Mouse (Mus musculus) spleen, postnatal 4 days (tissue): ENCODE measurements around the gene Mad2l1bp.

Source experiments
- DNase-seq, 2 experiments: peaks; one replicate each; pipeline ENCODE4 v3.0.0; 2022; ENCODE audit warnings: low spot score in 2 of 2

The Mad2l1bp gene

DNA sequence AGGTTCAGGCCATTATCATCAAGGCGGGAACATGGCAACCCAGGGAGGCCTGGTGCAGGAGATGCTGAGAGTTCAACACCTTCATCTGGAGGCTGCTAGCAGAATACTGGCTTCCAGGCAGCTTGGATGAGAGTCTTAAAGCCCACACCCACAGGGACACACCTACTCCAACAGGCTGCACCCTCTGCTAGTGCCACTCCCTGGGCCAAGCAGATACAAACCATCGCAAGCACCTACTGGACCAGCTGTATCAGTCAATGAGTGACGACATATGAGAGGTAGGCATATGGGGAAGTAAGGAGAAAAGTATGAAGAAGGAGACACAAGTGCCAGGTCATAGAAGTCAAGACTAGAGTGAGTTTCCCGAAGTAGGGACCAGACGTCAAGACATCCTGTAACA, 3.3 kb upstream of the Mad2l1bp start:
- peak; percentile 74 to 79 for DNase-seq

DNA sequence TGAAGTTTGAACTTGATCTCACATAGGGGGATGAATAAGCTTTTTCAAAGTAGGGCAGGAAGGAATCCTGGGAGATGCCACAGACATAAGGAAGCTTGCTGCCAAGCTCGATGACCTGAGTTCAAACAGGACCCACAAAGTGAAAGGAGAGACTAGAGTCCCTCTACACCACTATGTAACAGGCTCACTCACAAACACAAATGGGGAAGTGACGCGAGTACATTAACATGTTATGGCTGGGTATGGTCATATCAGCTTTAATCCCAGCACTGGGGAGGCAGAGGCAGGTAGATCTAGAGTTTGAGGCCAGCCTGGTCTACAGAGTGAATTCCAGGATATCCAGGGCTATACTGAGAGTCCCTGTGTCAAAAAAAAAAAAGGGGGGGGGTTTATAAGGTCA, 983 bp upstream of the Mad2l1bp start:
- DNase-seq, result no peak

DNA sequence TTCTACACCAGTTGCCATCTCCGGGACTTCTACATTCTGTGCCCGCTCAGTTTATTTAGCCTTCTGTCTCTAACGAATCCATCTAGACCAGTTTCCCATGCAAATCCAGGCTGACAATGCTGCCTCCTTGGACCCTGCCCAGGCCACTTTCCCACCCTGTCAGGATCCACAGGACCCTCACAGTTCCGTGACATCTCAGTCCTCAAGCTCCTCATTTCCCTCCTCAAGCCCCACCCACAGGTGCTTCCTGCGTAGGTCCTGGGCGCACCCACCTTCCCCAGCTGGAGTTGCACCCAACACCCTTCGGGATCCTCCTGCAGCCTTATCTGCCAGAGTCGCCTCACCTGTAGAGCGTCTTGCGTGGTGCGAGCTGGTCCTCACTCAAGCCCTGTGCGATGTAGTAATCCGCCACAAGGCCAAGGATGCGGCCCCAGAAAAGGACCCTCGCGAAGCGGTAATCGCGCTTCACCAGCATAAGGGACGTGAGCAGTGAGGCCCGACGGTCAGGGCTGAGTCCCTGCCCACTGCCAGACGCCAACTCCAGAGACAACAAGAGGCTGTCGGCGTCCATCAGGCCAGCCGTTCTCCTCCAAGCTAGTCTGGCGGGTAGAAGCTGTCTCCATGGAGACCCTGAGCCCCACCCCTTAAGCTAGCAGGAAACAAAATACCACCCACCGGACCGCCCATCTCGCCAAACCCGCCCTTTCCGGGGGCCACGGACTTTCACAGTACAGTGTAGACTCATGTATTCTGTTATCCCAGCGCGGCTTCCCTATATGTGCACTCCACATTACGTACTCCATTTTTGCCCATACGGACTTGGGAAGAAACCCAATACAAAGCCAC, 9.6 kb downstream of the Mad2l1bp start, which contains the start of gene Rsph9:
Gene Rsph9 (minus strand): TSS at position 639 of the 846 bp plus-strand sequence.
- peak; percentile 81 to 87 for DNase-seq

DNA sequence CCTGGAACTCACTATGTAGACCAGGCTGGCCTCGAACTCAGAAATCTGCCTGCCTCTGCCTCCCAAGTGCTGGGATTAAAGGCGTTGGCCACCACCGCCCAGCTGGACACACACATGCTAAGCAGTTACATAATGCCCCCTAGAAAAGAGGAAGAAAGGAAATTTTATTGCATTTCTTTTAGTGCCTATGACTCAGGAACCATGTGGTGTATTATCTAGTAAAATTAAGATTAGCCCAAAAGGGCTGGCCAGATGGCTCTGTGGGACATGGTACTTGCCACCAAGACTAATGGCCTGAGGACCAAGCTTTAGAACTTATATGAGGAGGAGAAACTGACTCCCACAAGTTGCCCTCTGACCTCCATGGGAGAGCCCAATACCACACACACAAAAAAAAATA, 13.5 kb downstream of the Mad2l1bp start:
- DNase-seq, result no peak

DNA sequence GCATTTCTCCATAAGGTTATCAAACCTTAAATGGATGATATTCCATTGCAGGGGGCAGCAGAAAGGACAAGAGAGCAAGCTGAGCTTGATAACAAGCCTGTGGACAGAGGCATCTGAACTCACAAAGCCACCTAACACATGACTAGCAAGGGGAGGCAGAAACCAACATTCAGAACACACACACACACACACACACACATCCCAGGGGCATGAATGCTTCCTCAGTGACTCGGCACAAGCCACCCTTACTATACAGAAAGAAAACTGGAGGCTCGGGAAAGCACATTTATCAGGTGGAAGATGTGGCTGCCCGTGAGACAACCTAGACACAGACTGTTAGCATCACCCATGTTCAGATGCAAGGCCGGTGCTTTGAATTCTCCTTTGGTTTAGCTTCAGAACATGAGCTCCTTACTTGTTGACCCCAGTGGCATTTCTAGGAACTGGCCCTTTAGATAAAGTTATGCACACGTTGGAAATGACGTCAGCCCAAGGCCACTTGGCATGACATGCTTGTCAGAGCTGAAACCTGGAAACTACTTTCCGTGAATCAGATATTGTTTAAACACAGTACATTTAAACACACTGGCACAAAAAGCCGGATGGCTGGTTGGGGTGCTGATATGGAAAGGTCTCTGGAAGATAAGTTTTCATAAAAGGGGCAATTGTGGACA, 14.7 kb downstream of the Mad2l1bp start:
- DNase-seq, result no peak

GRCm38 (mm10) chr17:46132862-46133261, 20.5 kb downstream of the Mad2l1bp start:
- no peak for DNase-seq

GRCm38 (mm10) chr17:46132058-46132718, 21.2 kb downstream of the Mad2l1bp start:
- DNase-seq, result peak; percentile 70 to 89

GRCm38 (mm10) chr17:46129741-46130498, 23.4 kb downstream of the Mad2l1bp start:
- no peak for DNase-seq

DNA sequence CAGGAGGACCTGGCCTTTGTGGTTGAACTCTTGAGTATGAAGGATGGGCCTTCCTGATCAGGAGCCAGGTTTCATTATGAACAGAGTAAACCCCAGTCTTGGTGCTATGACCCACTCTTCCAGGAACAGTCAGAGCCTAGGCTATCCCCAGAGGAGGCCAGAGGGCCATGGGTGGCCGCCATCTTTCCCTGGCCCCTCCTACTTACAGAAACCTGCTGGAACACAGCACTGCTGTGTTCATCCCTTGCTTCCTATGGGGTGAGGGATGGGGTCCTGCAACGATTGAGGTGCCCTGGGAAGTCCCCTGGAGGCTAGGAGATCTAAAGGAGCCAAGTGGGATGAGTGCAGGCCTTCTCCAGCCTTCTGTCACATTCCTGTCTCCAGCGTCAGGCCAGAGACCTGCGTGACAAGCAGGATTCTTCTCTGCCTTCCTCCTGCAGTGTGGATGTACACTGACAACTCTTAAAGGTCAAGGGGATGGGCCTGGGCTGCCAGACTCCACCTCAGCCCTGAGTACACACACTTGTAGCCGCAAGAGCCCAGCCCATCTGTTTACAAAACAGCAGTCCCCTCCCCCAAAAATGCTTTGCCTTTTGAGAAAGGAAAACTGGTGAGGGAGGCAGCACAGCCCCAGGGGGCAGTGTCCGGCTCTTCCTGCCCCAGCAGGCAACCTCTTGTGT, 25.4 kb downstream of the Mad2l1bp start:
- DNase-seq, result no peak

GRCm38 (mm10) chr17:46126608-46127007, 26.7 kb downstream of the Mad2l1bp start:
- no peak for DNase-seq

DNA sequence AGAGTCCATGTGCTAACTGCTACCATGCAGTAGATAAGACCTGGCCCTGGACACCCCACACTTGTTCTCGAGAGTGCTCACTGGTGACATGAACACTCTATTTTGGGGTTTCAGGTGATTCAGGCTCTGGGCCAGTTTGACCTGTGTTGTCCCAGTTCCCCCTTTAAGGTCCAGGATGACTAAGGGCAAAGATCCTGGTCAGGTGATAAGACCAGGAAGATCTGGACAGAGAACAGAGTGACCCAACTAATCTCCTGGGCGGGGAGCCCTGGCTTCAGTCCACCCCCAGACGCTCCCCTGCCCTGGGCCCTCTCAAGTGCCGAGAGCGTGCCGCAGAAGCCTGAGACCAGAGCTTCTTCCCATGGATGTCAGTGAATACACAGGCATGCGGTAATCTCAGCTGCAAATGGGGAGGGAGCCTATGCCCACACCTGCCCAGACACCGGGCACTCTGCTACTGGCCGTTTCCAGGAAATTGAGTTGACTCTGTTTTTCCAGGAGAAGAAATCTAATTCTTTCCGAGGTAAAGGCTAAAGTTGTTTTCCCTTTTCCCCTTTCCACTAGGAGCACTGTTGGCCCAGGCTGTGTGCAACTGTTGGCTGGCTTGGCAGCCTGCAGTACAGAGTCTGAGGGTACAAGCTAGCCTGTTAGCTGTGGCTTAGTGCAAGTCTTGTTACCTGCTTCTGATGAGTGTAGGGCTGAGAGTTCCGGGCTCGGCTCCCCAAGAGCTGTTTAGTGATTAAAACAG, 29.2 kb downstream of the Mad2l1bp start:
- no peak for DNase-seq

DNA sequence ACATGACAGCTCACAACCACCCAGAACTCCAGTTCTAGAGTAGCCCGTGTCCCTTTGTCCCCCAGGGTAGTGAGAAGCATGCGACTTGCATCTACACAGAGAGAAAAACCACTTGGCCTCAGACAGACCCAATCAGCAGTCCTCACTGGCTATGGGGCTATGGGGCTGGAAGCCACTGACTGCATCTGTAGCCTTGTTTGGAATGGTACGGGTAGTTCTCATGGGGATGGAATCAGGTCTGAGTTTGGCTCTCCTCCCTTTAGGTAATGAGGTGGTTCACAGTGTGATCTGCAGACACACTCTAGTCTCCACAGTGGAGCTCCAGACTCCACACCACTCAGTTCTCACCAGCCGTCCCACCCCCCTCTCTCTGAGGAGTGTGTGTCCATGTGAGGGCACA, 30.1 kb downstream of the Mad2l1bp start:
- no peak for DNase-seq

DNA sequence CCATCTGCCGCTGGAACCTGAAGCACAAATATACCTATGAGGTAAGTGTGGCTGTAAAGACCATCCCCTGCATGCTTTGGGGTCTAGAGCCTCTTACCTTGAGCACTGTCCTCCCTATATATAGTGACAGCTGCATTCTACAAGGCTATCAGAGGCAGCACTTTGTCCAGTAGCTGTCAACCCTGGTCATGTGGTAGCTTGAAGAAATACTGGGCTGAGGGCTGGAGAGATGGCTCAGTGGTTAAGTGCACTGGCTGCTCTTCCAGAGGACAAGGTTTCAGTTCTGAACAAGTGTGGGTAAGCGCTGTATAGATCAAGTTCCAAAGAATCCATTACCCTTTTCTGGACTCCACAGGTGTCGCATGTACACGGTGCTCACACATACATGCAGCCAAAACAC, 30.6 kb downstream of the Mad2l1bp start:
- no peak for DNase-seq

- no peak for DNase-seq
Observed at GRCm38 (mm10) chr17:46119641-46120040, 33.7 kb downstream of the Mad2l1bp start.

DNA sequence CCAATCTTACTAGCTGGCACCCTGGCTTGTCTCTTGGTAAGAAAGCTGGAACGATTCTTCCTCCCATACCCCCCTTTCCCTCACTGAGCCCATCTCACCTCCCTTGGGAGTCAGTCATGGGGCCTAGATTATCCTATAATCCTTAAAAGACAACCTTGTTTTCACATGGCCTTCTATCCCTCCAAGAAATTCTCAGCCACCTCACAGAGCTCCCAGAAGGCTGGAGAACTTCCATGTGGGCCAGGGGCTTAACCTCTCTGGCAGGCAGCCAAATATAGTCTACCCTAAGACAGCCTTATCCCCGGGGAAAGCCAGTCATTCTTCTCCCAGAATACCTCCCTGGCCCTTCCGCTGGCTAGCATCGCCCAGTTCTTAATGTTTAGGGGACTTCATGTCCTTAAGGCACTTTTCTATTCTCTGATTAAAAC, 34.9 kb downstream of the Mad2l1bp start:
- DNase-seq, result no peak

DNA sequence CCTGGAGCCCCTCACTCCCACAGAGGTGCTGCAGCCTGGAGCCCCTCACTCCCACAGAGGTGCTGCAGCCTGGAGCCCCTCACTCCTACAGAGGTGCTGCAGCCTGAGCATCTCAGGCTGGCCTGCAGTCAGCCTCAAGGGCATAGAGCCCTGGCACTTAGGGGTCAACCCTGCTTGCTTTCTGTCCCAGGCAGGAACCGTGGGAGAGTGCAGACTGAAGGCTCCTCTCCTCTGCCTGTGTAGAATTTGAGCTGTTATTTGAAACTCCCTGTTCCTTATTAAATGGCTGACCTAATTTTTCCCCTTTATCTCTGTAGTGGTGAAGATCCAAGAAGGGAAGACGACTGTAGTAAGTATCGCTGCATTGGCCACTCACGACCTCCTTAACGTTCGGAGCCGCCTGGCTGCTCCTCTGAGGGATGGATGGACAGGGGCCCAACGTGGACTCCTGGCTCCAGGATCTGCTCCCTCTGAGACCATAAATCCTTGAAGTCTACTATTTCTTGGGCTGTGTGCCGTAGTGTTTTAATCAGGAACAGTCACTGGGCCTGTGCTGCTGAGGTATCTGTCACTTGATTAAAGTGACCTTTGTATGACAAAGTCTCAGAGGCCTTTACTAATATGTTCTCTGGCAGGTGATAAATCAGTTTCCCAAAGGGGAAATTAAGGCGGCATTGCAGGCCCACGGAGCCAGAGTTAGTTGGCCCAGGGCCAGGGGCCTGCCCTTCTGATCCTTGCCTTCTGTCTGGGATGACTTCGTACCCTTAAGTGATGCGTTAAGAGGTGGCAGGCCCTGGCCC, 35.5 kb downstream of the Mad2l1bp start:
- no peak for DNase-seq

DNA sequence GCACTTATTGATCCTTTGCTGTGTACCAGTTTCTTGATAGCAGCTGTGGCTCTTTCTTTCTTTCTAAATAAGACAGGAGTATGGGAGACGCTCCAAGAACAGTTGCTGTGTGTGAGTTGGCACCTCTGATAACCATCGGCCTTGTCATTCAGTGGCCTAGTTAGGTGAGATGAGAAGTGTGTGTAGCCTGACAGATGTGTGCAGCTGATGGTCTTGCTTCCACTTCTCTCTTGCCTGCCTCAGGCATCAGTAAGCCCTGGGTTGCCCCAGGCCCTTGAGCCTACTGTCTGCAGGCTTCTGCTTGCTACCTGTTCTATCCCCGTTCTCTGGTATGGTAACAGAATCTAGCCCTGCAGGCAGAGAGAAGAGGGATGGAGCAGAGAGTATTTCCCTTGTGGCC, 36.5 kb downstream of the Mad2l1bp start:
- no peak for DNase-seq

GRCm38 (mm10) chr17:46116138-46116537, 37.2 kb downstream of the Mad2l1bp start:
- no peak for DNase-seq

DNA sequence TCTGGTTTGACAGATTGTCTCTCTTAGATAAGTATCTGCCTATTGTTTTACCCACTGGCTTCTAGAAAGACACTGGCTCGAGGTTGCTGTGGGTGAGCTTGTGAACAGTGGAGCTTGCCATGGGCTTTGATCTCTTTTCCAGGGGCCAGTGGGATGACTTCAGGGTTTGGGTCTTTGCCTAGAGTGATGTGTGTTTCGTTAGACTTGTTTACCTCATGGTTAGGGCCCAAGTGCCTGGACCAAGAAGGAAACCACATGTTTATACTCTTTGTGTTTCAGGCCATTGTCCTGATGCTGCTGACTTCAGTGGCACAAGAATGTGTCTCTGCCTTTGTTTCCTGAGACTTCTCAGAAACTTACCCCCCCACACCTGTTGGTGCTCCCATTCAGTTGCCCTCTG, 37.9 kb downstream of the Mad2l1bp start:
- DNase-seq, result no peak
